Mouse (Mus musculus) midbrain, embryonic 11.5 days (tissue): ENCODE measurements around the gene Trappc3. TPM values are rescaled to one million over a fixed set of nuclear protein-coding genes. Genes with fewer than 3 reads are reported as not detected.

Source experiments
- ATAC-seq: fragments of 200-750 bp; cut with Nextera tagmentation; 2 replicates; pipeline ENCODE4 v1.8.0; 2017; ENCODE audit warnings: moderate TSS enrichment, moderate library complexity; ENCODE audit not compliant: low FRiP score
- DNase-seq: peaks from one replicate; pipeline ENCODE4 v3.0.0; 2015; ENCODE audit warnings: low spot score; ENCODE audit errors: missing footprints
- H3K27ac ChIP-seq: fragments of 300-500 bp; sonication (generic); 2 replicates; pipeline ENCODE4 v1.5.1; 2014; ENCODE audit warnings: low read depth, low read length
- H3K27me3 ChIP-seq: fragments of 300-500 bp; sonication (generic); 2 replicates; pipeline ENCODE4 v1.6.1; 2014; ENCODE audit warnings: mild to moderate bottlenecking, low read length, moderate library complexity, mixed read lengths; ENCODE audit not compliant: control insufficient read depth, insufficient read depth
- H3K36me3 ChIP-seq: fragments of 300-500 bp; sonication (generic); 2 replicates; pipeline ENCODE4 v1.6.1; 2014; ENCODE audit warnings: mild to moderate bottlenecking, low read length, moderate library complexity, mixed read lengths; ENCODE audit not compliant: control insufficient read depth, insufficient read depth
- H3K4me1 ChIP-seq: fragments of 300-500 bp; sonication (generic); 2 replicates; pipeline ENCODE4 v1.6.1; 2014; ENCODE audit warnings: low read length; ENCODE audit not compliant: control insufficient read depth, insufficient read depth
- H3K4me2 ChIP-seq: fragments of 300-500 bp; sonication (generic); 2 replicates; pipeline ENCODE4 v1.6.1; 2014; ENCODE audit warnings: mild to moderate bottlenecking, moderate library complexity
- H3K4me3 ChIP-seq: fragments of 300-500 bp; sonication (generic); 2 replicates; pipeline ENCODE4 v1.5.1; 2014; ENCODE audit warnings: low read depth, low read length
- H3K9ac ChIP-seq: fragments of 300-500 bp; sonication (generic); 2 replicates; pipeline ENCODE4 v1.6.1; 2014; ENCODE audit warnings: low read length
- H3K9me3 ChIP-seq: fragments of 300-500 bp; sonication (generic); 2 replicates; pipeline ENCODE4 v1.6.1; 2016; ENCODE audit warnings: low read length; ENCODE audit not compliant: control insufficient read depth
- WGBS: fragments of 180-500 bp; shearing (Covaris S2); extraction: QIAGEN DNeasy Blood & Tissue Kit; methylation state at CpG from one replicate; pipeline ENCODE4 v1.1.7; 2014; 5-methylcytosine and 5-hydroxymethylcytosine counted together
- polyA plus RNA-seq: library from polyadenylated mRNA; unstranded; fragments of >200 nt; fragmentation: Nextera tagmentation; extraction: Ambion mirVana; gene quantifications from 2 replicates; pipeline ENCODE4 v1.2.1, GENCODE M21; 2014

Gene Trappc3
- polyA plus RNA-seq, 1 experiment from 2014 or later: 37.1 TPM

- WGBS: under 1% methylated on average over 50 of the region's 50 CpGs
- Histone ChIP-seq H3K9me3 (no peaks in the 10 kb centered on the region), H3K9ac (peak overlapping the region; percentile 98), H3K4me2 (peak overlapping the region; percentile 95), H3K36me3 (no peaks in the 10 kb centered on the region), H3K27me3 (no peaks in the 10 kb centered on the region), H3K4me1 (peaks cover 61% of the 10 kb centered on the region), H3K4me3 (peak overlapping the region; percentile 98), H3K27ac (peak overlapping the region; percentile 84)
- DNase-seq (peak; percentile 96), ATAC-seq (peak; percentile 56)
Observed at GRCm38 (mm10) chr4:126255113-126256001, 6.8 kb upstream of the Trappc3 start.

DNA sequence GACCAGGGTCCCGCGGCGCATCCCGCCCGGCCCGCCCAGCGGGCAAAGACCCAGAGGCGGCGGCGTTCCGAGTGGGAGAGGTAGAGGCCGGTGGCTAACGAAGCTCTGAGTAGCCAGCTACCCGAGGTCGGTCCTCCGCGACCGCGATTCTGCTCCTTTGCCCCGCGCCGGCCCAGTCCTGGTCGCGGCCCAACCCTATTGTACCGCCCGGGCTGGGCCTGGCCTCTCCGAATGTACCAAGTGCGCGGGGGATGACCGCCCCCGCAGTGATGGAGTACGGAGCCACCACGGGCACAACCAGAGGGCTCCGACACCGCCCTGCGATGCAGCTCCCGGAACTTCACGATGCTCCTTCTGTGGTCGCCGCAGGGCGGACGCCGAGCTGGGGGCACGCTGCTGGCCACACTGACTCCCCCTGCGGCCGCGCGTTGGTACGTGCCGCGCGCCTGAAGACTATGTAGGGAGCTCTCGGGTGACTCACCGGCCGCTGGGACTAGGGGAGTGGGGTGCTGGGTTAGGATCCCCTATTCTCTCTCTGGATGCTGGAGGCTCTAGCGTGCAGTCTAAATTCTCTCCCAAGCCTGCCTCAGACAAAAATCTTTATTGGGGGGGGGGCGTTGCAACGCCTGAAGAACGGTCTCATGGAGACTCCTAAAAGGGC is 5.9 kb upstream of the Trappc3 start, which contains the start of gene Map7d1:
TSS of gene Map7d1 (minus strand) at position 213 of the 661 bp plus-strand sequence.
- Histone ChIP-seq H3K27ac (peak within 1 kb of the TSS; percentile 84), H3K9ac (peak within 1 kb of the TSS; percentile 98), H3K36me3 (no peaks in the 10 kb centered on the region), H3K4me1 (peaks cover 66% of the 10 kb centered on the region), H3K9me3 (no peaks in the 10 kb centered on the region), H3K4me2 (peak within 1 kb of the TSS; percentile 95), H3K4me3 (peak within 1 kb of the TSS; percentile 98), H3K27me3 (no peaks in the 10 kb centered on the region)
- under 1% methylated on average over 57 of the region's 59 CpGs for WGBS
- ATAC-seq (peak; percentile 84), DNase-seq (peak; percentile 99)

DNA sequence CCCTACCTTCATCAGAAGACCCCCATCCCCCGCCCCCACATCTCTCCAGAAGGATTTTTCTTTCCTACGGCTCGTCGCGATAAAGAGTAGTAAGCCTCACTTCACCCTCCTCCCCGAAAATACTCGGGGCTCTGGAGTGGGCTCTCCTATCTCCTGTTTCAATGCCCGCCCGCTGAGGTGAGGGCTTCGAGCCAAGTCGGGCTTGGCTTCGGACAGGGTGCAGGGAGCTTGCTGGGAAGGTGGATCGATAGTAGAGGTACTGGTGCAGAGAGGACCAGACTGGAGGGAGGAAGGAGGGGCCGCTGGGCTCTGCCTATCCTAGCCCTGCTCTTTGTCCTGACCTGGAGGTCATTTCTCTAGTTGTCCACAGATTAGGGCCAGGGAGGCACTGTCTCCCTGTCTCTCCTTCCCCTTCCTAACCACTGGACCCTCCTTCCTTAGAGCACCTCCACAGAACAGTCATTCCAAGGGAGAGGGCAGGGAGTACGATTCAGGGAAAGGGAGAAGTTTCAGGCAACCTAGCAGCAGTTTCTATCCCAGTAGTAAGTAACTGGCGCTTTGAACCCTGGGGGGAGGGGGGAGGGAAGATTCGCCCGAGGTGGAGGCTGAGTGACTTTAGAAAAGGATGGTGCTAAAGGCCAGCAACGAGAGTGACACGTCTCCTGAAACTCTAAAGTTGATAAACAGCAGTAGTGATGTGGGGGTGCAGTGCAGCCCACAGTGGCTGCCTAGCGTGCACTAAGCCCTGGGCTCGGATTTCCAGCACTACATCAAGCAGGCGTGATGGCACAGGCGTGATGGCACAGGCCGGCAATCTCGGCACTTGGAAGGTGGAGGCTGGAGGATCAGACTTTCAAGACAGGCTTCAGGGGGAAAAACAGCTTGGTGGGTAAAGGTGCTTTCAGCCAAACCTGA is 4.9 kb upstream of the Trappc3 start:
- WGBS: 3% methylated on average over 26 of the region's 26 CpGs
- H3K4me2 ChIP-seq: peak overlapping the region; percentile 95
- H3K27me3 ChIP-seq: no peaks in the 10 kb centered on the region
- H3K4me3 ChIP-seq: peak overlapping the region; percentile 98
- H3K9ac ChIP-seq: peak overlapping the region; percentile 98
- no peaks in the 10 kb centered on the region for H3K9me3 ChIP-seq
- peaks cover 57% of the 10 kb centered on the region for H3K4me1 ChIP-seq
- DNase-seq: peak; percentile 95
- H3K27ac ChIP-seq: peak overlapping the region; percentile 84
- H3K36me3 ChIP-seq: no peaks in the 10 kb centered on the region
- ATAC-seq: peak; percentile 12; the same call in 1 of the 2 replicates

DNA sequence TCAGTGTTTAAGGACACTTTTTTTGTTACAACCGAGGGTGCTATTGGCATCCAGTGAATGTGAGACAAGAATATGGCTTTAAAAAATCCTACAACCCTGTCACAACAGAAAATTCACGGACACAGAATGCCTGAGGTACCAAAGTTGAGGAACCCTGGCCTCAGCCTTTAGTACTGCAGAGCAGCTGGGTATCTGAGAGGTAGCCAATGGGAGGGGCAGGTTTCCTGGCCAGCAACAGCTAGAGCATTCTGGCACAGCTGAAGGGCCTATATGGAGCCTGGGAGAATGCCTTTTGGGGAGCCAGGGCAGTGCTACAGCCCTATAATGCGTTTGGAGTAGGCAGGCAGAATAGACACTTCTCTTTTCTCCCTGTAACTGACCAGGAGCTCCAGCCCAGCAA is 3.1 kb upstream of the Trappc3 start:
- H3K27ac ChIP-seq: peak overlapping the region; percentile 84; the same call in 1 of the 2 replicates
- DNase-seq (peak; percentile 81), ATAC-seq (no peak)
- 25% methylated on average over 3 of the region's 3 CpGs for WGBS
- no peaks in the 10 kb centered on the region for H3K36me3 ChIP-seq
- H3K4me3 ChIP-seq: no peak overlapping the region
- H3K27me3 ChIP-seq: no peaks in the 10 kb centered on the region
- H3K9ac ChIP-seq: peak overlapping the region; percentile 49
- H3K4me1 ChIP-seq: peaks cover 51% of the 10 kb centered on the region
- no peaks in the 10 kb centered on the region for H3K9me3 ChIP-seq
- peak overlapping the region; percentile 37 for H3K4me2 ChIP-seq

GRCm38 (mm10) chr4:126259523-126260160 is 2.5 kb upstream of the Trappc3 start:
- H3K27me3 ChIP-seq: no peaks in the 10 kb centered on the region
- H3K9me3 ChIP-seq: no peaks in the 10 kb centered on the region
- H3K9ac ChIP-seq: peak overlapping the region; percentile 49
- H3K4me3 ChIP-seq: peak overlapping the region; percentile 15
- H3K4me1 ChIP-seq: peaks cover 45% of the 10 kb centered on the region
- 1% methylated on average over 15 of the region's 15 CpGs for WGBS
- peak overlapping the region; percentile 84 for H3K27ac ChIP-seq
- H3K4me2 ChIP-seq: peak overlapping the region; percentile 37
- ATAC-seq (no peak), DNase-seq (peak; percentile 95)
- no peaks in the 10 kb centered on the region for H3K36me3 ChIP-seq

- Histone ChIP-seq H3K4me1 (peaks cover 43% of the 10 kb centered on the region), H3K27ac (peak overlapping the region; percentile 84), H3K27me3 (no peaks in the 10 kb centered on the region), H3K4me2 (peak overlapping the region; percentile 7), H3K9me3 (no peaks in the 10 kb centered on the region), H3K4me3 (no peak overlapping the region), H3K9ac (peak overlapping the region; percentile 17; the same call in 1 of the 2 replicates), H3K36me3 (no peaks in the 10 kb centered on the region)
- DNase-seq (peak; percentile 89), ATAC-seq (no peak)
- WGBS: 6% methylated on average over 10 of the region's 10 CpGs
Observed at GRCm38 (mm10) chr4:126260520-126261201, 1.5 kb upstream of the Trappc3 start.

DNA sequence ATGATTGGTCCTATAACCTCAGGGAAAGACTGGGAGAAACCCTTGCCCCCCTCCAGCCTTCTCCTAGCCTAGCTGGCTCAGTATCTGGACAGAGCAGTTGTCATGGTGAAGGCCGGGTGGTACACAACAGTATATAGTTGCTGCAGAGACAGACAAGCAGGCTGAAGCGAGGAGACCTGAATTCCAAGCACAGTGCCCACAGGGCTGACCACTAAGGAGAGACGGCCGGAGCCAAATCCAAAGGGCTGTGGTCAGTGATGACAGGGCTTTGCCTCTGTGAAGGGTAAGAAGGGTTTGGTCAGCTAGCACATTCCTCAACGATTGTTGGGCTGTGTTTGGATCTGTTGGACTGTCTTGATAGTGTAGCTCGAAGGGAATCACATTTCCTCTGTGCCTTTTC is 859 bp upstream of the Trappc3 start:
- H3K9ac ChIP-seq: peak overlapping the region; percentile 17; the same call in 1 of the 2 replicates

GRCm38 (mm10) chr4:126261675-126262074 is 450 bp upstream of the Trappc3 start:
- Histone ChIP-seq H3K4me1 (peaks cover 43% of the 10 kb centered on the region), H3K4me3 (no peak overlapping the region), H3K27me3 (no peaks in the 10 kb centered on the region), H3K36me3 (no peaks in the 10 kb centered on the region), H3K27ac (no peak overlapping the region), H3K9me3 (no peaks in the 10 kb centered on the region), H3K4me2 (no peak overlapping the region), H3K9ac (no peak overlapping the region)
- WGBS: 56% methylated on average over 7 of the region's 7 CpGs
- no peak for ATAC-seq
- no peak for DNase-seq

More for the DNA sequence above, 859 bp upstream of the Trappc3 start:
- H3K27me3 ChIP-seq: no peaks in the 10 kb centered on the region
- H3K9me3 ChIP-seq: no peaks in the 10 kb centered on the region
- H3K4me2 ChIP-seq: no peak overlapping the region; the same call in 1 of the 2 replicates
- WGBS: 72% methylated on average over 6 of the region's 6 CpGs
- no peaks in the 10 kb centered on the region for H3K36me3 ChIP-seq
- ATAC-seq (no peak), DNase-seq (peak; percentile 81)
- H3K27ac ChIP-seq: no peak overlapping the region; the same call in 1 of the 2 replicates
- H3K4me1 ChIP-seq: peaks cover 43% of the 10 kb centered on the region
- H3K4me3 ChIP-seq: no peak overlapping the region
